Mouse (Mus musculus): ENCODE results near the gene Syt17.

GRCm38 (mm10) chr7:118464432-118464831 lies 16.4 kb upstream of the Syt17 start:
- no peak for TF ChIP-seq CTCF (IDR thresholded peaks at IDR 0.05; ENCODE audit: low read depth)
- TF ChIP-seq EP300 (IDR thresholded peaks at IDR 0.05; ENCODE audit: low read depth), result no peak
